Mouse (Mus musculus): ENCODE results near the gene Otoa. TPM values are rescaled to one million over a fixed set of nuclear protein-coding genes. Genes with fewer than 3 reads are reported as not detected.

Otoa gene
- total RNA-seq (2021) = under 1 TPM; 0.12 to 0.53 TPM
- long read RNA-seq = 0 reads

DNA sequence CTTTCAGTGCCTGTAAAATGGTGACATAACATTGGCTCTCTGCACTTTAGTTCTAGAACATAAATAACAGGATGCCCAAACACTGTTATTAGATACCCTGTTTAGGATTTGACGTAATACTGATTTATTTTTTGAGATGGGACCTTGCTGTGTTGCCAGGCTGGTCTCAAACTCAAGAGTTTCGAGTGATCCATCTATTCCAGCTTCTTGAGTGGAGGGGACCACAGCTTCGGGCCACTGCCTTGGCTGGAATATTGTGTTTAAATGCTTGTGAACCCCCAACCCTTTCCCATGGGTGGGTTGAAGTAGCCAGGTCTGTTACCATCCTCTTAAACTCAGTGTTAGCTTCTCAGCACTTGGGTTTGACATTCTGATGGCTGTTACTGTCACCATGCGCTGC, at the start of gene Otoa:
Gene Otoa, plus strand, starts transcription at position 301 of the 400 bp plus-strand sequence.
- DNase-seq (ENCODE audit: low spot score in 2 of 2) = no peak

- peak; percentile 87 to 94 for DNase-seq (ENCODE audit: low spot score in 2 of 2)
These were observed 47.4 kb upstream of the Otoa start, which contains the start of gene Mettl9 for GRCm38 (mm10) chr7:121033856-121034652. Gene Mettl9, plus strand, starts transcription at chr7:121034445.

GRCm38 (mm10) chr7:121034701-121035141, 46.7 kb upstream of the Otoa start:
- DNase-seq (ENCODE audit: low spot score in 2 of 2) = peak in 1 of 2 experiments; percentile 57

DNA sequence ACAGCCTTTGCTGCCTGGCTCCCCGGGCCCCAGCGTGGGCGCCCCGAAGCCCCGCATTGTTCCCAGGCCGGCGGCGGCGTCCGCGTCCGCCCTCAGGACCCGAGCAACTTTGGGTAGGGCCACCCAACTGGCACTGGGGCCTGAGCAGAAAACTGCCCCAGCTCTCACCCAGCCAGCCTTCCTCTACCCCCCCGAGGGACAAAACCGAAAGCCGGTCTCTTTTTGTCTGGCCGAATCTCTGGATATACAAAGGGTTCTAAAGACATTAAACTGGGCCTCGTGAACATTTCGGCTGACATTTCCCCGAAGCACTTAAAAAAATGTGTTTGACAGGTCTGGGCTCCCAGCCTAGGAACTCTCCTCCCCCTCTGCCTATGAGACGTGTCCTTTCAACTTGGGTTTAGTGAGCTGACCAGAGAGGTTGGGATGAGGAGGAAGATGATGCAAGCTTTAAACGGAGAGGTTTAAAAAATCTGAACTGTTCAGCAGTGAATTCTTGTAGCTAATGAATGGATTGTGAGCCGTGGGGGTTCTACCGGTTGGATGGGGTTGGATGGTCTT, 46.2 kb upstream of the Otoa start:
- DNase-seq (ENCODE audit: low spot score in 2 of 2) = peak; percentile 5 to 17

DNA sequence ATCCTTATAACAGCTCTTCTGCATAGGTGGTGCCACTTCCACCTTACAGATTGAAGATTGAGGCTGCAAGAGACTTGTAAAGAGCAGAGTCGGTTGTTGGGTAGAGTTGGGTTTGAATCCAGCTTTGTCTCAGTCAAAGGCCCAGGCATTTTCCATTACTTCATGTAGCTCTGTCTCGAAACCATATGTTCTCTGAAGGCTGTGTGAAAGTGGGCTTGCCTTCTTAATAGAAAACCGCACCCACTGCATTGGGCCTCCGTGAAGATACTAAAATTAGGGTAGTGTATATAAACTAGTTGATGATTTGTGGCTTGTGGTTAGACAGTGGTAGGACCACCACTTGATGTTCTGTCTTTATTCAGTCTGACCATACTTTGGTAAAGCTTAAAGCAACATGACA, 40.9 kb upstream of the Otoa start:
- no peak for DNase-seq (ENCODE audit: low spot score in 2 of 2)

DNA sequence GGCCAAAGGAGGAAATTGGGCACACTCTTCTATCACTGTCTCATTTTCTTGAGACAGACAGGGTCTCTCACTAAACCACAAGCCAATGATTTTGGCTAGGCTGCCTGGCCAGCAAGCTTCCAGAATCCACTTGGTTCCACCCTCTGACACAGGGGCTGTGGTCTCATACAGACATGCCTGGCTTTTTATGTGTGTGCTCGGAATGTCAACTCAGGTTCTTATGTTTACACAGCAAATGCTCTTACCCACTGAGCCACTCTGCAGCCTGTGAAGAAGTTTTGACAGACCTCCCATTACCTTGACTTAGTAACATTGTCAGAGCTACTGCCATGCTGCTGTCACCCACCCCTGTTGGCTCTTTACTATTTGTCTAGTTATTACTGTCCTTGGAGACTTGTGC, 39.5 kb upstream of the Otoa start:
- no peak for DNase-seq (ENCODE audit: low spot score in 2 of 2)

- DNase-seq (ENCODE audit: low spot score in 2 of 2) = no peak
These were observed 38.4 kb upstream of the Otoa start for GRCm38 (mm10) chr7:121043004-121043403.

- no peak for DNase-seq (ENCODE audit: low spot score in 2 of 2)
These were observed 37.9 kb upstream of the Otoa start for GRCm38 (mm10) chr7:121043510-121043909.

DNA sequence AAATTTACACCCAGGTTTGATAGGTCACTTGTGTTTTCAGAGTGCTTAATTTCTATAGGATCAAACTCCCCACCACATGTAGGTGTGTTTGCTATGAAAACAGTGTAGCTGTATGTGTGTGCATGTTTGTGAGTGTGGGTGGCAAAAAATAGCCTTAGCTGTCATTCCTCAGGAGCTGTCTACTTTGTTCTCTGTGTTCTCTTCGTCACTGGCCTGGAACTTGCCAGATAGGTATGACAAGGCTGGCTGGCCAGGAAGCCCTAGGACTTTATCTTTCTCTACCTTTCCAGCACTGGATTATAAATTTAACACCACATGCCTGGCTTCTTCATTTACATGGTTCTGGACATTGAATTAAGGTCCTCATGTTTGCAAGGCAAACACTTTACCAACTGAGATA, 37.2 kb upstream of the Otoa start:
- no peak for DNase-seq (ENCODE audit: low spot score in 2 of 2)

DNA sequence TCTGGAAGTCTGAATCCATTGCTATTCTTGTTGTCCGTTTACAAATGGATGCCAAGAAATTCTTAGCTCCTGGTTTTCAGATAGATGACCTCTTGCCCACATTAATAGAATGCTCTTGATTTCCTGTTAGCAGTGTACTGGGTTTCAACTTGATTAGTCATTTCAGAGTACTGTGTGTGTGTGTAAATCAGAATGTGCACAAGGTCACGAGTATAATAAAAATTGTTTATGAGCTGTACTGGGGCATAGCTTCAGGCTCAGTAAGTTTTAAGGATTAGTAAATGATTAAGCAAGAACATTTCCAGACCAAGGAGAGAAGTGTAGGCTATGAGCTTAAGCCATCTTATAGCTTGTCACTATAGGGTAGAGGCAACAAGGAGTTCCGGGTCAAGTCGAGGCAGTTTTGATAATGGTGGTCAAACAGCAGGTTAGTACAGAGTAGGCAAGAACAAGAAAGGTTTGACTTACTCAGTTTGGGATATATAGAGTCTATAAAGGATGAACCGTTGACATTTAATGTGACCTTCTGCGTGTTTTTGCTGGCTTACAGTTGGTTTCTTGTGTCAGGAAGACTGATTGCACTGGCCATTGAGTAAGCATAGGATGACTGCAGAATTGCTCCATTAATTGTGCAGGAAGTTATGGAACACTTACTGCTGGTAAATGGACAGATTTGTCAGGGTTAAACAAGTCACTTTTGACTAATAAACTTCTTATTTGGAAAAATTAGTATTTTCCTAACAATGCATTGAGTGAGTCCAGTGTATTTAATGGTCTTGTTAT, 35.6 kb upstream of the Otoa start:
- no peak for DNase-seq (ENCODE audit: low spot score in 2 of 2)

DNA sequence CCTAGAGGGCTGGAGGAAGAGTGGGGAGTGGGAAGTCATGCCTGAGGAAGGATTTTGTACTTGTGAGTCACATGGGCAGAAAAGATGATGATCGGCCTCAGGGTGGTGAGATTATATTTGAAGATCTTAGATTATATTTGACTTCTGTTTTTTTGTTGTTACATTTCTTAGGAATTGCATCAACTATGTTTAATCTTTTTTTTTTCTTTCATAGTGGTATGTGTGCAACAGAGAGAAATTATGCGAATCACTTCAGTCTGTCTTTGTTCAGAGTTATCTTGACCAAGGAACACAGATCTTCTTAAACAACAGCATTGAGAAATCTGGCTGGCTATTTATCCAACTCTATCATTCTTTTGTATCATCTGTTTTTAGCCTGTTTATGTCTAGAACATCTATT, 33.8 kb upstream of the Otoa start:
- DNase-seq (ENCODE audit: low spot score in 2 of 2) = no peak

DNA sequence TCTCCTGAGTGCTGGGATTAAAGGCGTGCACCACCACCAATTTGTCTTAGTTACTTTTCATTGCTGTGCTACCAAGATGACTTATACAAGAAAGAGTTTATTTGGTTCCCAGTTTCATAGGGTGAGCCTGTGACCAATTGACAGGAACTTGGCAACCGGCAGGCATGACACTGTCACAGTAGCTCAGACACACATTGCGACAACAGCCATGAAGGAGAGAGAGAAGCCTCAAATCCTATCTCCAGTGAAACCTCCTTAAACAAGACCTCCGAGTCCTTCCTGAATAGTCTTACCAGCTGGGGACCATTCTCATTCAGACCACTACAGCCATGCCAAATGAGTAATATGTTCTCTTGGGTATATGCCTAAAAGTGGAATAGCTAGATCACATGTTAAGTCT, 28.4 kb upstream of the Otoa start:
- DNase-seq (ENCODE audit: low spot score in 2 of 2) = no peak

GRCm38 (mm10) chr7:121059477-121060218, 21.8 kb upstream of the Otoa start:
- DNase-seq (ENCODE audit: low spot score in 2 of 2) = no peak

GRCm38 (mm10) chr7:121064309-121064708, 17.1 kb upstream of the Otoa start:
- DNase-seq (ENCODE audit: low spot score in 2 of 2) = peak in 1 of 2 experiments; percentile 38

DNA sequence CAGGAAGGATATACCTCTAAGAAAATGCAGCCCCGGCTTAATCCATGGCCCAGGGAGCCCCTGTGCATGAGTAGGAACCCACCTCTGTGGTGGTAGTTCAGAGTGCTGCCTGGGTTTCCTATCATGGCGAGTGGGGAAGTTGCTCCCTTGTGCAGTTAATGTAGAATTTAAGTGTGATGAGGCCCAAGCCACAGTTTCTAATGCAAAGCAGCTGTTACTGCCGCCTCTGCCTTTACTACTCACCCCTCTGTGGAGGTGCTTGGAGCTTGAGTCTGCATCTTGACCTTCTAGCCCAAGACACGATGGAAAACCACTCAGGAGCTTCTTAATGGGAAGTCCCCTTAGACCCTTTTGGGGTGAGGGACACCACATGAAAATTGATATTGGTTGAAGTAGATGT, 10.2 kb upstream of the Otoa start:
- DNase-seq (ENCODE audit: low spot score in 2 of 2) = no peak

DNA sequence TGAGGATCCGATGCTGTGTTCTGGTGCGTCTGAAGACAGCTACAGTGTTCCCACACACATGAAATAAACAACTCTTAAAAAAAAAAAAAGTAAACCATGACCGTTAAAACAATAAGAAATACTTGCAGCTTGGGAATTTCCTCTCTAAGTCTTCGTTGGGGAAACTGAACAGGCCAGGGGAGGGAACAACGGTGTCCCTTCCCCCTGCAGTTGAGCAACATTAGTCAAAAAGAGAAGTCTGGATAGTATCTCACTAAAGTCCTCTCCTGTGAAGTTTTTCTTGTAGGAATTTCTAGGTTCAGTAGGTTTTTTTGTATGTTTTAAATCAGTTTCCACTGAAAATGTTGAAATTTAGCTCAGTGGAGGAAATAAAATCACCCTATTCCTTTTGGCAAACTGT, 8.9 kb upstream of the Otoa start:
- no peak for DNase-seq (ENCODE audit: low spot score in 2 of 2)

DNA sequence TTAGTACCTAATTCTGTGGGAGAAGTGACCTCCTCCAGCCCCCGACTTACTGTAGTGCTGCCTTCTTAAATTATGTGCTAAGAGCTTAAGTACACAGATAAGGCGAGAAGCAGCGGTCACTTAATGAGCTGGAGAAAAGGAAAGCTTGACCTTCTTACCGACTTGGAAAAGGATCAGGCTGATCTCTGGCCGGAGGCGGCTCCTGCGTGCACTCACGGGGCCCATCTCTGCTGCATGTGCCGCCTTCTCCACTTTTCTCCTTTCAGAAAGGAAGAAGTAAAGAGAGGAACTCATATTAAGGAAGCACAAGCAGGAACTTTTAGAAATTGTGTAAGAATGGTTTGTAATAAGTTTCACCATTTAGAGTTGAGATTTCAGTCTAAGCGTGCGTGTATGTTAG, 7.2 kb upstream of the Otoa start, which contains the start of gene Igsf6:
Gene Igsf6, minus strand, starts transcription at position 292 of the 400 bp plus-strand sequence.
- DNase-seq (ENCODE audit: low spot score in 2 of 2) = no peak

GRCm38 (mm10) chr7:121074801-121075400, 6.5 kb upstream of the Otoa start:
- no peak for DNase-seq (ENCODE audit: low spot score in 2 of 2)

DNA sequence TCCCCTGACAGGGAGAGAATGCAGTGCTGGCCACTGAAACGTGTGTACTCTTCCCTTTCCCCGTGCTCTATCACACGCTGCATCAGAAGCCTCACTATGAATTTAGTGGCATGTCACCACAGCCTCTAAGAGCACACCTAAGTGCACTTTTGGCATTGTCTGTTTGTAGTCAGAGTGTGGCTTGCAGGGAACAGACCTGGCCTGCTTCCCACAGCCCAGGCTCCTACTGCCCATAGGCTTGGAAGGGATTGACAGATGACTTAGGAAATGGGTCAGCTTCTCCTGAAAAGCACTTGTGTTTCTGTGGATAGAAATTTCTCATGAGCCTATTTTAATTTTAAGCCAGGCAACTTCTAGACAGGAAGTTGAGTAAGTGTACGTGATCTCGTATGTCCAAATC, 6.0 kb upstream of the Otoa start:
- DNase-seq (ENCODE audit: low spot score in 2 of 2) = no peak

- DNase-seq (ENCODE audit: low spot score in 2 of 2) = no peak
These were observed 4.1 kb upstream of the Otoa start for GRCm38 (mm10) chr7:121077311-121077710.

DNA sequence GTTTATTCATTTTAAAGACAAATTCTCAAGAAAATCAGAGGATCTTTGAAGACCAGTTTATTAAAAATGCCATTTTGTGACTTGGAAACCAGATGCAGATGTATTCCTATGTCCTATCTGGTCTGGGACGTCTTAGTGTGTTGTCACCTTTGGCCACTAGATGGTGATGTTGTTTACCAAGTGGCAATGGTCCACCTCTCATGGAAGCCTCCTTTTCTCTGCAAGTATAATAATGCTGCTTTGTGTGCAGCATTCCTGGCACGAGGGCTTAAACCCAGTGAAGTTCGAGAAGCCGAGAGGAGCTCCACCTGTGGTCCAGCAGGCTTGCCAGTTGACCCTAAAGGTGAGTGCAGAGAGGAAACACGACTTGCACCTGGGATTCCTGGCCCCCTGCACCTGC, 3.6 kb upstream of the Otoa start:
- peak in 1 of 2 experiments; percentile 90 for DNase-seq (ENCODE audit: low spot score in 2 of 2)
